Mouse (Mus musculus): ENCODE results near the gene Krtdap. TPM values are rescaled to one million over a fixed set of nuclear protein-coding genes. Genes with fewer than 3 reads are reported as not detected.

The Krtdap gene
- polyA plus RNA-seq, 1 experiment from 2014 or later: not detected

DNA sequence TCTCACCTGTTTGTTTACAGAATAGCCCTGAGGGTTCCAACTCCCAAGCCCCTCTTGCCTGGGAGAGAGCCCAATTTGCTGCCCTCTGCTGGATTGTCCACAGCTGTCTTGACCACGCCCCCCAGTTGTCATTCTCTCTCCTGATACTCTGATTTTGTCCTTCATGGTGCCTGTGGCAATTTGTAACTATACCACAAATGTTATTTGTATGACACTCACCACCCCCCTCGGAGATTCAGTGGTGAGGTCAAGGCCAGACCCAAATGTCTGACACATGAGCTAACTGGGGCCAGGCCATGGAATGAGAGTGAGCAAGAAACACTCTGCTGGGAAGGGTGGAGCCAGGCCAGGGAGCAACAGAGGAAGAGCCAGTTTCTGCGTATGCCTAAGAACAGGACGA is 28.8 kb upstream of the Krtdap start:
- 42% methylated on average over 4 of the region's 4 CpGs for WGBS
- ATAC-seq (ENCODE audit: low FRiP score) (no peak), DNase-seq (ENCODE audit: low spot score) (peak; percentile 37)
- Histone ChIP-seq H3K4me3 (replicated peaks; ENCODE audit: low read length) (no peak overlapping the region), H3K9ac (no peak overlapping the region), H3K36me3 (replicated peaks; ENCODE audit: control insufficient read depth, insufficient read depth) (peaks cover 19% of the 10 kb centered on the region), H3K4me2 (replicated peaks) (no peak overlapping the region), H3K27me3 (ENCODE audit: control insufficient read depth, insufficient read depth, low read length) (no peaks in the 10 kb centered on the region), H3K9me3 (ENCODE audit: control insufficient read depth, low read length) (peaks cover 9% of the 10 kb centered on the region; the same call in 1 of the 2 replicates), H3K27ac (no peak overlapping the region), H3K4me1 (replicated peaks; ENCODE audit: control insufficient read depth, insufficient read depth, low read length) (no peaks in the 10 kb centered on the region)

GRCm38 (mm10) chr7:30761769-30762352 is 25.8 kb upstream of the Krtdap start:
- 82% methylated on average over 4 of the region's 4 CpGs for WGBS
- DNase-seq (ENCODE audit: low spot score): no peak
- no peaks in the 10 kb centered on the region for H3K9me3 ChIP-seq (ENCODE audit: control insufficient read depth, low read length)
- no peak for ATAC-seq (ENCODE audit: low FRiP score)
- no peak overlapping the region for H3K4me2 ChIP-seq (replicated peaks)
- no peaks in the 10 kb centered on the region for H3K4me1 ChIP-seq (replicated peaks; ENCODE audit: control insufficient read depth, insufficient read depth, low read length)
- no peak overlapping the region for H3K27ac ChIP-seq
- no peak overlapping the region for H3K4me3 ChIP-seq (replicated peaks; ENCODE audit: low read length)
- no peak overlapping the region for H3K9ac ChIP-seq
- no peaks in the 10 kb centered on the region for H3K27me3 ChIP-seq (ENCODE audit: control insufficient read depth, insufficient read depth, low read length)
- no peaks in the 10 kb centered on the region for H3K36me3 ChIP-seq (replicated peaks; ENCODE audit: control insufficient read depth, insufficient read depth)

DNA sequence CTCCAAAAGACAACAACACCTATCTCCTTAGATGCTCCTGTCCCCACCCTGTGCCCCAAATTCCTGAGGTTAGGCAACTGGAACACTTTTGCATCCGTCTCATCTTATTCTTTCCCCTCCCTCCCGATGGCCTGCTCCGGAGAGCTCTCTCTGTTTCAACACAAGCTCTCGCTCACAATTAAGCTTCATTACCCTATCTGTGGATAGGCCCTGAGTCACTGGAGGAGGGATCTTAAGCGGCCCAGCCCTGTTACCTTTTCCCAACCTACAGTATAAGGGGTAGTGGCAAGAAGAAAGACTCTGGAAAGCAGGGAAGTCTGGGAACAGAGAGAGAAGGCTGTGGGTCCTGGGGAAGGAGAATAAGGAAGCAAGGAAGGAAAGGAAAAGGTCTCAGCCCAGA is 24.2 kb upstream of the Krtdap start, which contains the start of gene Dmkn:
Dmkn (plus strand) TSS at position 301 of the 400 bp plus-strand sequence.
- no peaks in the 10 kb centered on the region for H3K36me3 ChIP-seq (replicated peaks; ENCODE audit: control insufficient read depth, insufficient read depth)
- WGBS: 49% methylated on average over 5 of the region's 5 CpGs
- ATAC-seq (ENCODE audit: low FRiP score) (no peak), DNase-seq (ENCODE audit: low spot score) (no peak)
- H3K9me3 ChIP-seq (ENCODE audit: control insufficient read depth, low read length): no peaks in the 10 kb centered on the region
- H3K27me3 ChIP-seq (ENCODE audit: control insufficient read depth, insufficient read depth, low read length): no peaks in the 10 kb centered on the region
- no peak within 1 kb of the TSS for H3K9ac ChIP-seq
- no peak within 1 kb of the TSS for H3K4me3 ChIP-seq (replicated peaks; ENCODE audit: low read length)
- H3K4me1 ChIP-seq (replicated peaks; ENCODE audit: control insufficient read depth, insufficient read depth, low read length): no peaks in the 10 kb centered on the region
- no peak within 1 kb of the TSS for H3K27ac ChIP-seq
- no peak within 1 kb of the TSS for H3K4me2 ChIP-seq (replicated peaks)

- H3K9ac ChIP-seq: no peak overlapping the region
- no peak overlapping the region for H3K4me3 ChIP-seq (replicated peaks; ENCODE audit: low read length)
- H3K36me3 ChIP-seq (replicated peaks; ENCODE audit: control insufficient read depth, insufficient read depth): no peaks in the 10 kb centered on the region
- H3K9me3 ChIP-seq (ENCODE audit: control insufficient read depth, low read length): no peaks in the 10 kb centered on the region
- DNase-seq (ENCODE audit: low spot score) (no peak), ATAC-seq (ENCODE audit: low FRiP score) (no peak)
- no peak overlapping the region for H3K27ac ChIP-seq
- peak overlapping the region; percentile 21 for H3K4me2 ChIP-seq (replicated peaks)
- WGBS: 32% methylated on average over 11 of the region's 11 CpGs
- no peaks in the 10 kb centered on the region for H3K4me1 ChIP-seq (replicated peaks; ENCODE audit: control insufficient read depth, insufficient read depth, low read length)
- no peaks in the 10 kb centered on the region; the same call in 1 of the 2 replicates for H3K27me3 ChIP-seq (ENCODE audit: control insufficient read depth, insufficient read depth, low read length)
Measured at GRCm38 (mm10) chr7:30765173-30765572, 22.5 kb upstream of the Krtdap start.

- ATAC-seq (ENCODE audit: low FRiP score): no peak
- Histone ChIP-seq H3K4me2 (replicated peaks) (no peak overlapping the region), H3K4me1 (replicated peaks; ENCODE audit: control insufficient read depth, insufficient read depth, low read length) (no peaks in the 10 kb centered on the region), H3K4me3 (replicated peaks; ENCODE audit: low read length) (no peak overlapping the region), H3K27me3 (ENCODE audit: control insufficient read depth, insufficient read depth, low read length) (no peaks in the 10 kb centered on the region; the same call in 1 of the 2 replicates), H3K9me3 (ENCODE audit: control insufficient read depth, low read length) (no peaks in the 10 kb centered on the region), H3K27ac (no peak overlapping the region), H3K9ac (no peak overlapping the region), H3K36me3 (replicated peaks; ENCODE audit: control insufficient read depth, insufficient read depth) (no peaks in the 10 kb centered on the region)
- no peak for DNase-seq (ENCODE audit: low spot score)
- 92% methylated on average over 4 of the region's 4 CpGs for WGBS
Measured at GRCm38 (mm10) chr7:30766408-30766807, 21.3 kb upstream of the Krtdap start.

GRCm38 (mm10) chr7:30769236-30769635 is 18.5 kb upstream of the Krtdap start:
- DNase-seq (ENCODE audit: low spot score): no peak
- 32% methylated on average over 9 of the region's 9 CpGs for WGBS
- H3K4me1 ChIP-seq (replicated peaks; ENCODE audit: control insufficient read depth, insufficient read depth, low read length): no peaks in the 10 kb centered on the region

GRCm38 (mm10) chr7:30776104-30776503 is 11.6 kb upstream of the Krtdap start:
- DNase-seq (ENCODE audit: low spot score): no peak
- H3K4me1 ChIP-seq (replicated peaks; ENCODE audit: control insufficient read depth, insufficient read depth, low read length): no peaks in the 10 kb centered on the region
- no peaks in the 10 kb centered on the region for H3K9me3 ChIP-seq (ENCODE audit: control insufficient read depth, low read length)
- no peak overlapping the region for H3K9ac ChIP-seq
- ATAC-seq (ENCODE audit: low FRiP score): no peak
- no peak overlapping the region for H3K4me3 ChIP-seq (replicated peaks; ENCODE audit: low read length)
- H3K27ac ChIP-seq: no peak overlapping the region
- WGBS: 98% methylated on average over 9 of the region's 9 CpGs
- H3K4me2 ChIP-seq (replicated peaks): no peak overlapping the region
- H3K27me3 ChIP-seq (ENCODE audit: control insufficient read depth, insufficient read depth, low read length): no peaks in the 10 kb centered on the region
- no peaks in the 10 kb centered on the region for H3K36me3 ChIP-seq (replicated peaks; ENCODE audit: control insufficient read depth, insufficient read depth)

More at GRCm38 (mm10) chr7:30769236-30769635, 18.5 kb upstream of the Krtdap start:
- Histone ChIP-seq H3K36me3 (replicated peaks; ENCODE audit: control insufficient read depth, insufficient read depth) (no peaks in the 10 kb centered on the region), H3K27me3 (ENCODE audit: control insufficient read depth, insufficient read depth, low read length) (no peaks in the 10 kb centered on the region; the same call in 1 of the 2 replicates), H3K4me2 (replicated peaks) (no peak overlapping the region), H3K27ac (no peak overlapping the region), H3K9me3 (ENCODE audit: control insufficient read depth, low read length) (no peaks in the 10 kb centered on the region), H3K4me3 (replicated peaks; ENCODE audit: low read length) (no peak overlapping the region), H3K9ac (no peak overlapping the region)
- no peak for ATAC-seq (ENCODE audit: low FRiP score)

GRCm38 (mm10) chr7:30777081-30777579 is 10.6 kb upstream of the Krtdap start:
- Histone ChIP-seq H3K9me3 (ENCODE audit: control insufficient read depth, low read length) (no peaks in the 10 kb centered on the region), H3K4me1 (replicated peaks; ENCODE audit: control insufficient read depth, insufficient read depth, low read length) (no peaks in the 10 kb centered on the region), H3K27ac (no peak overlapping the region), H3K9ac (no peak overlapping the region), H3K27me3 (ENCODE audit: control insufficient read depth, insufficient read depth, low read length) (no peaks in the 10 kb centered on the region), H3K36me3 (replicated peaks; ENCODE audit: control insufficient read depth, insufficient read depth) (no peaks in the 10 kb centered on the region), H3K4me3 (replicated peaks; ENCODE audit: low read length) (no peak overlapping the region), H3K4me2 (replicated peaks) (no peak overlapping the region)
- ATAC-seq (ENCODE audit: low FRiP score) (no peak), DNase-seq (ENCODE audit: low spot score) (no peak)
- WGBS: 40% methylated on average over 7 of the region's 7 CpGs

- Histone ChIP-seq H3K4me1 (replicated peaks; ENCODE audit: control insufficient read depth, insufficient read depth, low read length) (no peaks in the 10 kb centered on the region), H3K27me3 (ENCODE audit: control insufficient read depth, insufficient read depth, low read length) (no peaks in the 10 kb centered on the region), H3K36me3 (replicated peaks; ENCODE audit: control insufficient read depth, insufficient read depth) (no peaks in the 10 kb centered on the region), H3K4me3 (replicated peaks; ENCODE audit: low read length) (no peak overlapping the region), H3K9me3 (ENCODE audit: control insufficient read depth, low read length) (no peaks in the 10 kb centered on the region), H3K4me2 (replicated peaks) (no peak overlapping the region), H3K9ac (no peak overlapping the region), H3K27ac (no peak overlapping the region)
- ATAC-seq (ENCODE audit: low FRiP score) (no peak), DNase-seq (ENCODE audit: low spot score) (no peak)
- 73% methylated on average over 1 of the region's 1 CpGs for WGBS
Measured at GRCm38 (mm10) chr7:30777911-30778310, 9.8 kb upstream of the Krtdap start.
